Mouse (Mus musculus): ENCODE results near the gene Asphd2. TPM values are rescaled to one million over a fixed set of nuclear protein-coding genes. Genes with fewer than 3 reads are reported as not detected.

Gene Asphd2
- polyA plus RNA-seq, 1 experiment from 2014 or later, result 18.5 TPM

DNA sequence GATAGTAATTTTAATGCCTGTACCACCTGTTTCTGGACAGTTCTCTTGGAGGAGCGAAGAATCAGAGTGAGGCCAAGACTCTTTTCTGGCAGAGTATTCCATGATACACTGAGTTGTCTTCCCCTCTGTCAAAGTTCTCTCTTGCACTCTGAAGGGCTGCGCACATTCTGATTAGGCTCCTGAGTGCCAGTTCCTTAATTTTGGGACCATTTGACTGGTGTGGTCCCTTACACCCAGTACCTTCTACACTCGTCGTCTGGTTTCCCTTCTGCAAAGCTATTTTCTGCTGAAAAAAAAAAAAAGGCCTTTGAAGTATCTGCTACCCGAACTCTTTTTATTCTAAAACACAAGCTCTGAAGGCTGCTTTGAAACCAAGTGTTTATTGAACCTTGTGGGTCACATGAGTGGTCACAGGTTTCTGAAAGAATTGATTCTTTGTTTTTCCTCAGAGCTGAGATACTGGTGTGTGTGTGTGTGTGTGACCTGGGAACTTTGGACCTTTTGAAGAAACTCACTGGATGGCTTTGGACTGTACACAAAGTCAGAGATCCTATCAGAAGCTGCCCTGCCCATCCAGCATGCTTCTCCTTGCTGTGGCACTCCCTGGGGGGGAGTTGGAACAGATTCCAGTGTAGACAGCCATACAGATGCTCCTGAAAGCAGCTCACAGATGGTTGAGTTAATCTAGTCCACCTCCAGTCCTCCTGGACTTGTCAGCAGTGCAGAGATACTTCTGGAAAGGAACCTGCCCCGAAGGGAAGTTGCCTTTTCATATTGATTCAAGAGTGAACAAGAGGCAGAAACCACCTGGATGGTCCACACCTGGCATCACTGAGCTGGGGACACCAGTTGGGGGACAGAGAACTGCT, 50.3 kb downstream of the Asphd2 start:
- 78% methylated on average over 6 of the region's 6 CpGs for WGBS
- Histone ChIP-seq H3K27me3 (no peaks in the 10 kb centered on the region), H3K27ac (no peak overlapping the region), H3K4me2 (peak overlapping the region; percentile 76; the same call in 1 of the 2 replicates), H3K36me3 (peaks cover 46% of the 10 kb centered on the region), H3K9ac (no peak overlapping the region), H3K9me3 (no peaks in the 10 kb centered on the region), H3K4me1 (peaks cover 38% of the 10 kb centered on the region), H3K4me3 (no peak overlapping the region)
- ATAC-seq (ENCODE audit: insufficient number of reproducible peaks, low FRiP score, low TSS enrichment, low read depth), result no peak

DNA sequence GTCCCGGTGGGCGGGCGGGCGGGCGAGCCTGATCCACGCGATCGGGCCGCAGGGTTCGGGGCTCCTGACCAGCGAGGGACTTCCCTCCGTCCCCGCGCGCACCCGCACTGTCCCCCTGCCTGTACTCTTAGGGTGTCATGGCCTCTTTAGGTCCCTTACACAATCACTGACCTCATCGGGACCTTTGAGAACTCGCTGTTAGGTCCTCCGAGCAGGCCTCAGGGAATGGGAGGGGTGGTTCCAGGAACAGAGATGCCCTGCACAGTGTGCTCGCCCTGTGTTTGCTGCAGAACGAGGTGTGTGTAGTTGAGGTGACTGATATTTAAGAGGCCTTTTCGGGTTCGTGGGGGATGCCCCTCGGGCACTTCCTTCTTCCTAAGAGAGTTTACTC, 51.5 kb downstream of the Asphd2 start:
- WGBS, result under 1% methylated on average over 24 of the region's 24 CpGs
- Histone ChIP-seq H3K27ac (peak overlapping the region; percentile 68; the same call in 1 of the 2 replicates), H3K9ac (peak overlapping the region; percentile 91), H3K36me3 (peaks cover 45% of the 10 kb centered on the region), H3K4me1 (peaks cover 38% of the 10 kb centered on the region), H3K27me3 (no peaks in the 10 kb centered on the region), H3K4me2 (peak overlapping the region; percentile 76), H3K9me3 (no peaks in the 10 kb centered on the region), H3K4me3 (peak overlapping the region; percentile 98)
- no peak for ATAC-seq (ENCODE audit: insufficient number of reproducible peaks, low FRiP score, low TSS enrichment, low read depth)

DNA sequence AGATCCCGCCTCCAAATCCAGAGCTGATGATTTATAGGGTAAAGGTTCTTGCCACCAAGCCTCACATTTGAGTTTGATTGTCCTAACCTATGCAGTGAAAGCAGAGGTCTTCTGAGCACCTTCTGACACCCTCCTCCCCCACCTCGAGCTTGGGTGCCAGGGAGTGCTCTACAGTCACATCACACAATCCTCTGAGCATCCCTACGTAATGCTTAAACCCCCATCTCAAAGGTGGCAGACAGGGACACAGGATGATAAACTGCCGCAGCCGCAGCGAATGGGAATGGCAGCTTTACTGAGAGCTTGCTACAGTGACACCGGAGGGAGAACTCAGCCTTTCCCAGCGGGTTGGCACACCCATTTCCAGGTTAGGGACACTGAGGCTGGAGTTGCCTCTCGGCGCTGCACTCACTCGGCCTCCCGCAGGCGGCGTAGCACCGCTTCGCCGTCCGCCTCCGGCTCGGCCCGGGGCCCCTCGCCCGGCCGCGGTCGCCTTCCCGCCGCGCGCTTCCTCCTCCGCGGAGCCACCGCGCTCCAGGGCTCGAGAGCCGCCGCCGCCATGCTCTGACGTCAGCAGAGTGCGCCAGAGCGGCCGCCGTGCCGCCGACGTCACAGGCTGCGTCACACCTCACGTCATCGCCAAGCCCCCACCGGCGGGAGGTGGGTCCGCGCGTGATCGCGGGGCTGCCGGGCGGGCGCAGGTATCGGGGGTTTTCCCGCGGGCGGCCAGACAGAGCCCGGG, 52.0 kb downstream of the Asphd2 start, which contains the start of the genes Srrd and Hps4:
Gene Srrd, minus strand, starts transcription at position 578 of the 742 bp plus-strand sequence.
Gene Hps4, plus strand, starts transcription at position 621 of the 742 bp plus-strand sequence.
- ATAC-seq (ENCODE audit: insufficient number of reproducible peaks, low FRiP score, low TSS enrichment, low read depth), result 0 out of 2 replicates have a peak, but pooled peaks have one; percentile 42
- peaks cover 45% of the 10 kb centered on the region for H3K36me3 ChIP-seq

DNA sequence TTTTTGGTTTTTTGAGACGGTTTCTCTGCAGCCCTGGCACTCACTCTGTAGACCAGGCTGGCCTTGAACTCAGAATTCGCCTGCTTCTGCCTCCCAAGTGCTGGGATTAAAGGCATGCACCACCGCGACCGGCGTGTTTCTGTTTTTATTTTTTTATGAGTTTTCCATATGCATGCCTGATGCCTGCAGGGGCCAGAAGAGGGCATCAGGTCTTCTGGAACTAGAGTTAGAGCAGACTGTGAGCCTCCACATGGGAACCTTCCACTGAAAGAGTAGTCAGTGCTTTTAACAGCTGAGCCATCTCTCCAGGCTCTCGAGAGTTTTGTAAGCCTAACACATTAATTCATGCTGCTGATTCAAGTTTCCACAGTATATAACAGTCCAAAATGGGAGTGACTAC, 55.5 kb downstream of the Asphd2 start:
- 47% methylated on average over 7 of the region's 7 CpGs for whole genome bisulfite sequencing
- H3K4me2 ChIP-seq, result no peak overlapping the region
- H3K9ac ChIP-seq, result no peak overlapping the region
- ATAC-seq (ENCODE audit: insufficient number of reproducible peaks, low FRiP score, low TSS enrichment, low read depth), result no peak
- peaks cover 24% of the 10 kb centered on the region; the same call in 1 of the 2 replicates for H3K4me1 ChIP-seq
- H3K4me3 ChIP-seq, result no peak overlapping the region
- H3K36me3 ChIP-seq, result peaks cover 63% of the 10 kb centered on the region
- no peaks in the 10 kb centered on the region for H3K9me3 ChIP-seq
- no peaks in the 10 kb centered on the region for H3K27me3 ChIP-seq
- H3K27ac ChIP-seq, result no peak overlapping the region

More for the DNA sequence above, 52.0 kb downstream of the Asphd2 start, which contains the start of the genes Srrd and Hps4:
- 1% methylated on average over 64 of the region's 64 CpGs for WGBS
- peaks cover 38% of the 10 kb centered on the region for H3K4me1 ChIP-seq
- peak within 1 kb of the TSS; percentile 76 for H3K4me2 ChIP-seq
- peak within 1 kb of the TSS; percentile 68 for H3K27ac ChIP-seq
- no peaks in the 10 kb centered on the region for H3K9me3 ChIP-seq
- H3K9ac ChIP-seq, result peak within 1 kb of the TSS; percentile 91
- no peaks in the 10 kb centered on the region for H3K27me3 ChIP-seq
- H3K4me3 ChIP-seq, result peak within 1 kb of the TSS; percentile 98

DNA sequence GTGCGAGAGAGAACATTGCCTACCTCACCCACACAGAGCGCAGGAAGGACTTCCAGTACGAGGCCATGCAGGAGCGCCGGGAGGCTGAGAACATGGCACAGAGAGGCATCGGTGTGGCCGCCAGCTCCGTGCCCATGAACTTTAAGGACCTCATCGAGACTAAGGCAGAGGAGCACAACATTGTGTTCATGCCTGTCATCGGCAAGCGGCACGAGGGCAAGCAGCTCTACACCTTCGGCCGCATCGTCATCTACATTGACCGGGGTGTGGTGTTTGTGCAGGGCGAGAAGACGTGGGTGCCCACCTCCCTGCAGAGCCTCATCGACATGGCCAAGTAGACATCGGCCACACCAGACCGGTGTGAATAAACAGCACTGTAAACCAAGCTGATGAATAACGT, 57.7 kb downstream of the Asphd2 start:
- ATAC-seq (ENCODE audit: insufficient number of reproducible peaks, low FRiP score, low TSS enrichment, low read depth), result no peak
- H3K36me3 ChIP-seq, result peaks cover 85% of the 10 kb centered on the region
- no peak overlapping the region for H3K27ac ChIP-seq
- H3K9ac ChIP-seq, result no peak overlapping the region
- peaks cover 10% of the 10 kb centered on the region; the same call in 1 of the 2 replicates for H3K4me1 ChIP-seq
- H3K4me2 ChIP-seq, result no peak overlapping the region
- H3K27me3 ChIP-seq, result no peaks in the 10 kb centered on the region
- whole genome bisulfite sequencing, result 94% methylated on average over 22 of the region's 22 CpGs
- H3K9me3 ChIP-seq, result no peaks in the 10 kb centered on the region
- no peak overlapping the region for H3K4me3 ChIP-seq

DNA sequence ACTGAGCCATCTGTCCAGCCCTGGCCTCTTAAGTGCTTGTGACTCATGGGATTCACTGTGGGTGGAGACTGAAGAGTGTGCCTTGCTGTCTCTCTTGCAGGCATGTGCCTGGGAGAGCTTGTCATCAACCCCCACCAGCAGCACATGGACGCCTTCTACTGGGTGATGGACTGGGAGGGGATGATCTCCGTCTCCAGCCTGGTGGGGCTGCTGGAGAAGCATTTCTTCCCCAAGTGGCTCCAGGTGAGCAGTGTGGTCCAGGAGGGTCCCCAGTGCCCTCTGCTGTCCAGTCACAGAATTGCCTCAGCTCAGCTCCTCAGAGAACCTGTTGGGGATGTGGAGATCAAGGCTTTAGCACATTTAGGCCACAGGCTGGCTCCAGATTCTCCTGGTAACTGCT, 59.2 kb downstream of the Asphd2 start:
- H3K4me2 ChIP-seq, result no peak overlapping the region
- no peaks in the 10 kb centered on the region for H3K27me3 ChIP-seq
- H3K36me3 ChIP-seq, result peaks cover 95% of the 10 kb centered on the region
- H3K27ac ChIP-seq, result no peak overlapping the region
- H3K9ac ChIP-seq, result no peak overlapping the region
- WGBS, result 14% methylated on average over 2 of the region's 2 CpGs
- no peaks in the 10 kb centered on the region for H3K4me1 ChIP-seq
- no peaks in the 10 kb centered on the region for H3K9me3 ChIP-seq
- ATAC-seq (ENCODE audit: insufficient number of reproducible peaks, low FRiP score, low TSS enrichment, low read depth), result no peak
- no peak overlapping the region for H3K4me3 ChIP-seq

Other genes with a start within 250 kb of the Asphd2 start
- 1.5 and 1.6 TPM in 2 replicates for gene Cryba4, start 142.3 kb downstream of the Asphd2 start, polyA plus RNA-seq (2015; fragmentation: Nextera tagmentation; extraction: Ambion mirVana)
- 2.6 and 3.6 TPM in 2 replicates for gene Crybb1, start 139.1 kb downstream of the Asphd2 start, polyA plus RNA-seq (2015; fragmentation: Nextera tagmentation; extraction: Ambion mirVana)
- 51.2 and 54.7 TPM in 2 replicates for gene Tpst2, start 118.2 kb downstream of the Asphd2 start, polyA plus RNA-seq (2015; fragmentation: Nextera tagmentation; extraction: Ambion mirVana)
- gene Tfip11, start 68.5 kb downstream of the Asphd2 start, polyA plus RNA-seq (2015; fragmentation: Nextera tagmentation; extraction: Ambion mirVana), result 28.3 and 28.7 TPM in 2 replicates
- 32.6 and 37.8 TPM in 2 replicates for gene Srrd, start 51.8 kb downstream of the Asphd2 start, polyA plus RNA-seq (2015; fragmentation: Nextera tagmentation; extraction: Ambion mirVana)
- gene Hps4, start 51.8 kb downstream of the Asphd2 start, polyA plus RNA-seq (2015; fragmentation: Nextera tagmentation; extraction: Ambion mirVana), result 32.5 and 34.8 TPM in 2 replicates
- gene Gm6583, start 38.8 kb downstream of the Asphd2 start, polyA plus RNA-seq (2015; fragmentation: Nextera tagmentation; extraction: Ambion mirVana), result 0.20 and 0.33 TPM in 2 replicates
- gene Gm6588, start 54.6 kb upstream of the Asphd2 start, polyA plus RNA-seq (2015; fragmentation: Nextera tagmentation; extraction: Ambion mirVana), result 0.08 TPM in 1 of 2 replicates, not detected in the other
- 0.97 and 1.4 TPM in 2 replicates for gene Sez6l, start 182.3 kb upstream of the Asphd2 start, polyA plus RNA-seq (2015; fragmentation: Nextera tagmentation; extraction: Ambion mirVana)